Mouse (Mus musculus) midbrain, embryonic 13.5 days (tissue): Measurements from ENCODE around the gene Slc39a3. TPM values are rescaled to one million over a fixed set of nuclear protein-coding genes. Genes with fewer than 3 reads are reported as not detected.
"Not testable (repeated sequence)": the region's sequence is repeated elsewhere in the genome, so short reads cannot be mapped to it uniquely, and the experiment has no call there.

ENCODE experiments used
- ATAC-seq: fragments of 200-750 bp; cut with Nextera tagmentation; 2 replicates; pipeline ENCODE4 v1.8.0; 2017; ENCODE audit warnings: mild to moderate bottlenecking, moderate TSS enrichment, moderate library complexity
- H3K27ac ChIP-seq: fragments of 300-500 bp; sonication (generic); 2 replicates; pipeline ENCODE4 v1.5.1; 2015; ENCODE audit warnings: inconsistent platforms, mild to moderate bottlenecking, moderate library complexity
- H3K27me3 ChIP-seq: fragments of 300-500 bp; sonication (generic); 2 replicates; pipeline ENCODE4 v1.6.1; 2015; ENCODE audit warnings: mild to moderate bottlenecking, inconsistent platforms
- H3K36me3 ChIP-seq: fragments of 300-500 bp; sonication (generic); 2 replicates; pipeline ENCODE4 v1.6.1; 2015; ENCODE audit warnings: mild to moderate bottlenecking, inconsistent platforms
- H3K4me1 ChIP-seq: fragments of 300-500 bp; sonication (generic); replicated peaks from 2 replicates; pipeline ENCODE4 v1.6.1; 2015; ENCODE audit warnings: inconsistent platforms
- H3K4me2 ChIP-seq: fragments of 300-500 bp; sonication (generic); replicated peaks from 2 replicates; pipeline ENCODE4 v1.6.1; 2015; ENCODE audit warnings: moderate library complexity, mild to moderate bottlenecking, inconsistent platforms
- H3K4me3 ChIP-seq: fragments of 300-500 bp; sonication (generic); replicated peaks from 2 replicates; pipeline ENCODE4 v1.5.1; 2015; ENCODE audit warnings: mild to moderate bottlenecking, inconsistent platforms
- H3K9ac ChIP-seq: fragments of 300-500 bp; sonication (generic); replicated peaks from 2 replicates; pipeline ENCODE4 v1.6.1; 2015; ENCODE audit warnings: mild to moderate bottlenecking, inconsistent platforms
- H3K9me3 ChIP-seq: fragments of 300-500 bp; sonication (generic); 2 replicates; pipeline ENCODE4 v1.6.1; 2016; ENCODE audit warnings: mild to moderate bottlenecking, inconsistent platforms
- WGBS: fragments of 180-500 bp; shearing (Covaris S2); methylation state at CpG from one replicate; pipeline ENCODE4 v1.1.7; 2015; 5-methylcytosine and 5-hydroxymethylcytosine counted together
- polyA plus RNA-seq: library from polyadenylated mRNA; unstranded; fragments of >200 nt; fragmentation: Nextera tagmentation; extraction: Ambion mirVana; gene quantifications from 2 replicates; pipeline ENCODE4 v1.2.1, GENCODE M21; 2015

Slc39a3 gene
- polyA plus RNA-seq, 1 experiment from 2014 or later = 43.5 TPM

DNA sequence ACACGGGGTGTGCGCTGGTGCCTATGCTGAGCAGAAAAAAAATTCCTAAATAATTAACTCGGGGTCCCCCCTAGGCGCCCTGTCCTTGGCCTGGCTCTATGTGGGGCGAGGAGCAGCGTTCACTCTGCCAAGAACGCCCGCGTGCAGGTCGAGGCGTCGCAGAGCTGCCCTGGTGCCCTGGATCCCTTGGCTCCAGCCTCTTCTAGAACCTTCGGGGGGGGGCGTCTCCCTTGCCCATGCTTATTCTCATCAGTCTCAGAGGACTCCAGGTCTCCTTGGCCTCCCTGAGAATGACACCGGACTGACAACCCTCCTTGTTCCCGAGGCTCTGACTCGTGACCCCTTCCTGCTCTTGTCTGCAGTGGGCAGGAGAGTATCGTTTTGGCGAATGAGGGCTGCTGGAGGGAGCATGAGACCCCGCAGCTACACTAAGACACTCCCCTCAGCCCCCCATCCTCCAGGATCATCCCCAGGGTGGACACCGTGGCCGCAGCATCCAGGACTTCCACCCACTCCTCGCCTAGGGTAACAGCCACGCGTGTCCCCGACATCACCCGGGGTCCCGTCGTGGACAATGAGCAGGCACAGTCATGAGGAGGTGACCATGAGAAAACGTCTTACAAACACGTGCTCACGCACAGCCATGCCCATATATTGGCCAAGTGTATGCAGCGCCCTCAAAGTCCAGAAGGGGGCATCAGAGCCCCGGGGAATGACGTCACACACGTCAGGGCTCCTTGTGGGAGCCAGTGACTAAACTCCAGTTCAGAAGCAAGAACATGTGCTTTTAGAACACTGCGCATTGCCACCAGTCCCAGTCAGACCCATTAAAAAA, 37.6 kb downstream of the Slc39a3 start:
- Histone ChIP-seq H3K4me3 (peak overlapping the region; percentile 6; the same call in 1 of the 2 replicates), H3K4me2 (peak overlapping the region; percentile 35)
- 34% methylated on average over 37 of the region's 37 CpGs for WGBS

DNA sequence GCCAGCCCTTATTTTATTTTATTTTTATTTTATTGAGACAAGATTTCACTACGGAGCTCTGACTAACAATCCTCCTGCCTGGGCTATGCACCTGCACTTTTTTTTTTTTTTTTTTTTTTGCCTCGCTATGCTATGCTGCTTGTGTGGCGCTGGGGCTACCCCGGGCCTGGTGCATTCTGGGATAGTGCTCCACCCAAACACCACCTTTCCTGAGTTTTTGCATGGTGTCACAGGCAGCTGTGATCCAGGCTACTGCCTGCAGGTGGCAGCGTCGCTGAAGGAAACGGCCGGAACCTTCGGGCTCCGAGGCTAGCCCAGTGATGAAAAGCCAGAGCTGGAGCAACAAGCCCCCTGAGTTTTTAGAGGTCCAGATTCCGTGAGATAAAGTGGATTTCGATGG, 38.4 kb downstream of the Slc39a3 start:
- Histone ChIP-seq H3K36me3 (no peaks in the 10 kb centered on the region), H3K9ac (no peak overlapping the region), H3K4me1 (peaks cover 25% of the 10 kb centered on the region), H3K4me3 (no peak overlapping the region), H3K4me2 (no peak overlapping the region), H3K27ac (no peak overlapping the region), H3K9me3 (no peaks in the 10 kb centered on the region), H3K27me3 (peaks cover 15% of the 10 kb centered on the region; the same call in 1 of the 2 replicates)
- ATAC-seq = no peak
- WGBS = 20% methylated on average over 12 of the region's 12 CpGs

More for the DNA sequence above, 37.6 kb downstream of the Slc39a3 start:
- H3K9me3 ChIP-seq = no peaks in the 10 kb centered on the region
- H3K9ac ChIP-seq = 0 out of 2 replicates have a peak overlapping the region, but pooled peaks have one; percentile 32
- peaks cover 15% of the 10 kb centered on the region; the same call in 1 of the 2 replicates for H3K27me3 ChIP-seq
- ATAC-seq = peak; percentile 65
- peaks cover 25% of the 10 kb centered on the region for H3K4me1 ChIP-seq
- no peak overlapping the region for H3K27ac ChIP-seq
- H3K36me3 ChIP-seq = no peaks in the 10 kb centered on the region

GRCm38 (mm10) chr10:80998021-80998420, 39.2 kb downstream of the Slc39a3 start:
- Histone ChIP-seq H3K4me2 (no peak overlapping the region), H3K36me3 (no peaks in the 10 kb centered on the region), H3K9me3 (no peaks in the 10 kb centered on the region), H3K27me3 (peaks cover 15% of the 10 kb centered on the region; the same call in 1 of the 2 replicates), H3K4me1 (peaks cover 29% of the 10 kb centered on the region), H3K9ac (0 out of 2 replicates have a peak overlapping the region, but pooled peaks have one; percentile 36), H3K4me3 (no peak overlapping the region), H3K27ac (no peak overlapping the region)
- ATAC-seq = no peak
- WGBS = 33% methylated on average over 14 of the region's 14 CpGs

DNA sequence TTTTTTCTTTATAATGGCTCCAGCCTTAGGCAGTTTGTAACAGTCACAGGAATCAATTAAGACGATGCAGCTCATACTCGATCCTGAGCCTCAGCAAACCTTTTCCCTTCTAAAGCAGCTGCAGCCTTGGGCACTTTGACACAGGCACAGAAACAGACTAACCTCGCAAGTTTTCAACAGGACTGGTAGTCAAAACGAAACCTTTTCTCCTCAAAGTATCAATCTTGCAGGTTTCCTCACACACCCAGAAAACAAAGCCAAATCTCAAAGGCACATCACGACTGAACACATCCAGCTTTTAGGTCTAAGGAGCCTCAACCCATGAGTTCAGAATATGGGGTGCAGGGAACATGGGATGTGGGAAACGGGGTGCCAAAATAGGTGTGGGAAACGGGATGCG, 39.9 kb downstream of the Slc39a3 start:
- ATAC-seq = no peak
- H3K27me3 ChIP-seq = peaks cover 15% of the 10 kb centered on the region; the same call in 1 of the 2 replicates
- no peaks in the 10 kb centered on the region for H3K9me3 ChIP-seq
- H3K4me3 ChIP-seq = no peak overlapping the region
- H3K9ac ChIP-seq = no peak overlapping the region
- H3K4me2 ChIP-seq = no peak overlapping the region
- 87% methylated on average over 8 of the region's 8 CpGs for WGBS
- H3K27ac ChIP-seq = no peak overlapping the region
- H3K4me1 ChIP-seq = peaks cover 30% of the 10 kb centered on the region
- H3K36me3 ChIP-seq = no peaks in the 10 kb centered on the region

DNA sequence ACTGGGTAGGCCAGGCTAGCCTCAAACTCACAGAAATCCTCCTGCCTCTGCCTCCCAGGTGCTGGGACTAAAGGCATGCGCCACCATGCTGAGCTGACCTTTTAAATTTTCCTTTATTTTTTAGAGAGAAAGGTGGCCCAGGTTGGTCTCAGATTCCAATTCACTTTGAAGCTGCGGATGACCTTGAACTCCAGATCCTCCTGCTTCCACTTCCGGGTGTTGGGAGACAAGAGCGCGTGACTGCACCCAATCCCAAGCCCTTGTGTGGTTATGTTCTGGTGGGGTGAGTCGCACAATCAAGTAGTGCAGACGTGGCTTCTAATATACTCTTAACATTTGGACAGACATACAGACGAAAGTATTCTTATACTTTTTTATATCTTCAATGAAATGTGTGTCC, 40.7 kb downstream of the Slc39a3 start:
- no peaks in the 10 kb centered on the region for H3K9me3 ChIP-seq
- no peak overlapping the region for H3K4me3 ChIP-seq
- H3K27me3 ChIP-seq = peaks cover 18% of the 10 kb centered on the region; the same call in 1 of the 2 replicates
- H3K4me2 ChIP-seq = no peak overlapping the region
- 97% methylated on average over 8 of the region's 8 CpGs for WGBS
- H3K4me1 ChIP-seq = peaks cover 27% of the 10 kb centered on the region
- ATAC-seq = no peak
- no peak overlapping the region for H3K27ac ChIP-seq
- no peak overlapping the region for H3K9ac ChIP-seq
- H3K36me3 ChIP-seq = no peaks in the 10 kb centered on the region

DNA sequence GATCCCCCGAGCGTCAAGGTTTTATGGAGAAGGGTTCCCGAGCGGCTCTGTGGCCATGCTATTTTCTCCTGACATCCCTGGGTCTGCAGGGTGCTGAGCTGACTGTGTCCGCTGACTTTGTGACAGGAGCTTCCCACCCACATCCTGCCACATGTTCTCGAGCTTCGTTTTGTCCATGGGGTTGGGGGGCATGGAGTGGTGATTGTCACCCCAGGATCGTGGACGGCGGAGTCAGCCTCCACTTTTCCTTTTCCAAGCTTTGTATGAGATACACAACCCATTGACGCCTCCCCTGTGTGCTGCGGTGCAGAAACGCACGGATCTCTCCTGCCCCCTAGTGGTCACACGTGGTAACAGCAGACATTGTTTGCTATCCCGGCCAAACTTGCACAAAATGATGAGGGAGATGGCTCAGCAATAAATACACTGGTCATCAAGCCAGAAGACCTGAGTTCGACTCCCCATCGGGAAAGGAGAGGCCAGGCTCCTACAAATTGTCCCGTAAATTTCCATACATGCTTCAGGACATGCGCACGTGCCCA, 42.1 kb downstream of the Slc39a3 start:
- no peak overlapping the region for H3K9ac ChIP-seq
- H3K4me1 ChIP-seq = peaks cover 17% of the 10 kb centered on the region
- ATAC-seq = peak; percentile 46; the same call in 1 of the 2 replicates
- H3K36me3 ChIP-seq = no peaks in the 10 kb centered on the region
- WGBS = 13% methylated on average over 21 of the region's 21 CpGs
- no peak overlapping the region for H3K27ac ChIP-seq
- no peaks in the 10 kb centered on the region for H3K9me3 ChIP-seq
- H3K4me2 ChIP-seq = peak overlapping the region; percentile 25
- H3K4me3 ChIP-seq = no peak overlapping the region
- peaks cover 18% of the 10 kb centered on the region; the same call in 1 of the 2 replicates for H3K27me3 ChIP-seq

DNA sequence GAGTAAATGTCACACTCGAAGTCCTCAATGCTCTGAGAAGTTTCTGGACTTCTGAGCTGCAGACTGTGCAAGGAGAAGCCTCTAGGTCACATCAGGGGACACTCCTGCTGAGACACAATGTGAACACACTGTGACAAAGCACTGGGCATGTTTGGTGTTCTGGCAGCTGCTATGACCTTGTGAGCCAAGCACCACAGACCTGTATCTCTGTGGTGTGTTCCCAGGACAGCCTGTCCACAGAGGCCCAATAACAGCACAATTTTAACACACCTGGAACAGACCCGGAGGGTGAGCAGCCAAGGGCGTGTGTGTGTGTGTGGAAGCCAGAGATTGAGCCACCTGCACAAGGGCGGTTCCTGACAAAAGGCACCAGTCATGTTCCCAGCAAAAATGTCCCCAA, 42.6 kb downstream of the Slc39a3 start:
- no peak for ATAC-seq
- H3K9me3 ChIP-seq = no peaks in the 10 kb centered on the region
- peaks cover 15% of the 10 kb centered on the region for H3K4me1 ChIP-seq
- H3K27ac ChIP-seq = no peak overlapping the region
- H3K27me3 ChIP-seq = peaks cover 18% of the 10 kb centered on the region; the same call in 1 of the 2 replicates
- no peak overlapping the region for H3K4me3 ChIP-seq
- H3K4me2 ChIP-seq = no peak overlapping the region
- no peaks in the 10 kb centered on the region for H3K36me3 ChIP-seq
- H3K9ac ChIP-seq = no peak overlapping the region
- 62% methylated on average over 4 of the region's 4 CpGs for WGBS

DNA sequence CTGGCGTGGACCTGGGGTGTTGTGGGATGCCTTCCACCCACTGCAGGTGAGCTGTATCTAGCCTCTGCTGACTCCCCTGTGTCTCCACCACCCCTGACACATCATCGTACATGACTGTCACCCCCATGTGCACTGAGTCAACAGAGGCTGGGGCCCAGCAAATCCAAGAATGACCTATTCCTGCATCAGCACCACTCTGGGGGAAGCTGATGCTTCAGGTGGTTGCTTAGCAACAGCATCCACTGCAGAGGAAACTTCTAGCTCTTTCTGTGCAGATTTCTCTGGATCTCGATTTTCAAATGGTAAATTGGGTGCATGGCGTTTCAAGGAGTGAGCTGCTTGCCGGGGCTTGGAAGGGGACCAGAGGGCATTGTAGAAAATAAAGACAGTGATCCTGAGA, 44.0 kb downstream of the Slc39a3 start:
- no peak for ATAC-seq
- WGBS = 54% methylated on average over 5 of the region's 5 CpGs
- no peak overlapping the region for H3K27ac ChIP-seq
- H3K4me3 ChIP-seq = no peak overlapping the region
- H3K36me3 ChIP-seq = no peaks in the 10 kb centered on the region
- H3K4me2 ChIP-seq = no peak overlapping the region
- H3K9ac ChIP-seq = peak overlapping the region; percentile 28; the same call in 1 of the 2 replicates
- peaks cover 19% of the 10 kb centered on the region; the same call in 1 of the 2 replicates for H3K27me3 ChIP-seq
- H3K4me1 ChIP-seq = peaks cover 11% of the 10 kb centered on the region; the same call in 1 of the 2 replicates
- H3K9me3 ChIP-seq = no peaks in the 10 kb centered on the region

GRCm38 (mm10) chr10:80991945-80992344, 45.3 kb downstream of the Slc39a3 start:
- no peaks in the 10 kb centered on the region for H3K9me3 ChIP-seq
- no peaks in the 10 kb centered on the region for H3K36me3 ChIP-seq
- no peak overlapping the region for H3K4me2 ChIP-seq
- H3K4me3 ChIP-seq = no peak overlapping the region
- no peak overlapping the region for H3K9ac ChIP-seq
- 96% methylated on average over 1 of the region's 1 CpGs for WGBS
- no peak overlapping the region for H3K27ac ChIP-seq
- 0 out of 2 replicates have a peak, but pooled peaks cover 6% of the 10 kb centered on the region for H3K4me1 ChIP-seq
- no peak for ATAC-seq
- peaks cover 20% of the 10 kb centered on the region for H3K27me3 ChIP-seq

DNA sequence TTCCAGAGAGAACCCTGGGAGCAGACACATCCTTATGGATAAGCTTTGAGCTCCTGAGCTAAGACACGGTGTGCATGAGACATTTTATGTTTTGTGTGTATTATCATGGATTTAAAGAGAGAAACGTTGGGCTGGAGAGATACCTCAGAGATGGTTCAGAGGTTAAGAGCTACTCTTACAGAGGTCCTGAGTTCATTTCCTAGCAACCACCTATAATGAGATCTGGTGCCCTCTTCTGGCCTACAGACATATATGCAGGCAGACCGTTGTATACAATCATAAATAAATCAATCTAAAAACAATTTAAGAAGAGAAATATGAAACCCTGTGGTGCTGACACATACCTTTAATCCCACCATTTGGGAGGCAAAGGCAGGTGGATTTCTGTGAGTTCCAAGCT, 46.2 kb downstream of the Slc39a3 start:
- H3K9me3 ChIP-seq = no peaks in the 10 kb centered on the region
- WGBS = 8% methylated on average over 3 of the region's 3 CpGs
- peaks cover 30% of the 10 kb centered on the region for H3K27me3 ChIP-seq
- H3K4me1 ChIP-seq = 0 out of 2 replicates have a peak, but pooled peaks cover 6% of the 10 kb centered on the region
- no peak for ATAC-seq
- H3K27ac ChIP-seq = no peak overlapping the region
- H3K4me3 ChIP-seq = no peak overlapping the region
- no peaks in the 10 kb centered on the region for H3K36me3 ChIP-seq
- H3K9ac ChIP-seq = no peak overlapping the region
- H3K4me2 ChIP-seq = no peak overlapping the region

DNA sequence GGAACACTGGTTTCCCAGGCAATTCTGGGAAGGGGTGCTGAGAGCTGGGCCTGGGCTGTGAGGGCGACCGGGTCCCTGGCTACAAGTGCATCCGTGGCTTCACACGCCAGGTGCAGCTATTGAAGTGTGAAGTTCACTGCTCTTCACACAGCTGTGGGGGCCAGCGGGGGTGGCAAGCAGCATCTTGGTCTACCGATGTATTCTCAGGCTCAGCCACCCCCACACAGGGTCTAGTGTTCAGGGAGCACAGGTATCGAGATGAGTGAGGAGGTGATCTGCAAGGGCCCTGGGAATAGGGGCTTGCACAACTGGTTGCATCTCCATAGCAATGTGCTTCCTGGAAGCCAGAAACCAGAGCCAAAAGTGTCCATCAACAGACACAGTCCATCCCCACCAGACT, 46.8 kb downstream of the Slc39a3 start:
- H3K9ac ChIP-seq = no peak overlapping the region
- WGBS = 79% methylated on average over 7 of the region's 7 CpGs
- no peak overlapping the region for H3K27ac ChIP-seq
- ATAC-seq = no peak
- H3K27me3 ChIP-seq = peaks cover 36% of the 10 kb centered on the region
- no peak overlapping the region for H3K4me2 ChIP-seq
- H3K36me3 ChIP-seq = no peaks in the 10 kb centered on the region
- no peak overlapping the region for H3K4me3 ChIP-seq
- no peaks in the 10 kb centered on the region for H3K9me3 ChIP-seq
- peaks cover 11% of the 10 kb centered on the region for H3K4me1 ChIP-seq

GRCm38 (mm10) chr10:80989854-80990253, 47.4 kb downstream of the Slc39a3 start:
- H3K27ac ChIP-seq, ATAC-seq, H3K4me3 ChIP-seq, H3K9me3 ChIP-seq, H3K9ac ChIP-seq, H3K4me2 ChIP-seq, H3K36me3 ChIP-seq: not testable (repeated sequence)
- Histone ChIP-seq H3K27me3 (peaks cover 41% of the 10 kb centered on the region), H3K4me1 (peaks cover 13% of the 10 kb centered on the region)
- 62% methylated on average over 4 of the region's 4 CpGs for WGBS
